Mouse (Mus musculus) retina, postnatal 1 day (tissue): Measurements from ENCODE around the gene Babam2.

ENCODE experiments used
- DNase-seq: peaks from one replicate; pipeline ENCODE4 v3.0.0-alpha.2; 2012

Babam2 gene

DNA sequence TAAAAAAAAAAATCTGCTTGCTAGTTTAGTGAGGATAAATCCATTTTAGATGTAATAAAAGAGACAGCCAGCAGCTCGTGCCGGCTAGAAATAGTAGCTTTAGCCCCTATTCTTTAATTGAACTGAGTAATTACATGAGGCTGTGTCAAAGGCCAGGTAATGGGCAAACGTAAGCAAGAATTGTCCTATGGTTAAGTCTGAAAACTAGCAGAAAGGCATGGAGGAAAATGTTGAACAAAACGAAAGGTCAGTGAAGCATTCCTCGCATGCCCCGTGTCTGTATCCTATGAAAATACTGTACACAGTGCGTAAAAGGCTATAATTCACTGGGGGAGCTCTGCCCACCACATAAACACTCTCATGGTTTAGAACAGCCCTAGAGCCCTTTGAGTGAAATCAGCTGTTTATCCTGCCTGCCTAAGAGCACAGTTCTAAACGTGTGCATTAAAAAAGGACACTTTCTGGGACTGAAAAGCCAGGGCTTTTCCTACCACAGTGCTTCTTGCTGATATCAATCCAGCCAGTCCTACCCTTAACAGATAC lies 361.8 kb downstream of the Babam2 start:
- DNase-seq = no peak

DNA sequence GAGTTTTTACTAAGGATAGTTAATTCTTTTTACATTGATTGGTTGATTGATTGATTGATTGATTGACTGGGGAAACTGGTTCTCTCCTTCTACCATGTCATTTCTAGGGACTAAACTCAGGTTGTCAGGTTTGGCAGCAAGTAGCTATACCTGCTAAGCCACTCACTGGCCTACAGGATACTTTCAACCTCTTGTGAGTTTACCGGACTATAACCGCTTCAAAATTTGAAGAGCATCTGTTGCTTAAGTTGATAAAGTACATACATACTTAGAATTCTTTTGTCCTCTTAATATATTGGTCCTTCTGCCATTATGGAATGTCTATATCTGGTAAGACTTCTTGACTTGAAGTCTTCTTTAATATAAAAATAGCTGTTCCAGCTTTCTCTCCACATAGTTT lies 363.0 kb downstream of the Babam2 start:
- DNase-seq = no peak

DNA sequence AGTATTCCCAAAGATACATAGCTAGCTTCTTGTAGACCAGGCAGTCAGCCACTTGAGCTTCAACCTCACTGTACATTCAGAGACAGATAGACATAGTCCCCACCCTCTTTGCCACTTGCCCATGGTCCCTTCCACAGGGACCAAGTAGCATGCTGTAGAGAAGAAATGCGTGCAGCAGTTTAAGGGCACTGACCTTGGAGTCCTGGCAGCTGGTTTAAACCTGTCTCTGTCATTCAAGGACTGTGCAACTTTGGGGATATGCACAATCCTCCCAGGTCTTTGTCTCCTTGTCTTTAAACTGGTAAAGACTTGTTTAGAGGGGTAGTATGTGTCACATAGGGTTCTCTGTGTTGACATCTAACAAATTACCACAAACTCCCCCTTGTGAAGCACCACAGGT lies 364.4 kb downstream of the Babam2 start:
- no peak for DNase-seq

DNA sequence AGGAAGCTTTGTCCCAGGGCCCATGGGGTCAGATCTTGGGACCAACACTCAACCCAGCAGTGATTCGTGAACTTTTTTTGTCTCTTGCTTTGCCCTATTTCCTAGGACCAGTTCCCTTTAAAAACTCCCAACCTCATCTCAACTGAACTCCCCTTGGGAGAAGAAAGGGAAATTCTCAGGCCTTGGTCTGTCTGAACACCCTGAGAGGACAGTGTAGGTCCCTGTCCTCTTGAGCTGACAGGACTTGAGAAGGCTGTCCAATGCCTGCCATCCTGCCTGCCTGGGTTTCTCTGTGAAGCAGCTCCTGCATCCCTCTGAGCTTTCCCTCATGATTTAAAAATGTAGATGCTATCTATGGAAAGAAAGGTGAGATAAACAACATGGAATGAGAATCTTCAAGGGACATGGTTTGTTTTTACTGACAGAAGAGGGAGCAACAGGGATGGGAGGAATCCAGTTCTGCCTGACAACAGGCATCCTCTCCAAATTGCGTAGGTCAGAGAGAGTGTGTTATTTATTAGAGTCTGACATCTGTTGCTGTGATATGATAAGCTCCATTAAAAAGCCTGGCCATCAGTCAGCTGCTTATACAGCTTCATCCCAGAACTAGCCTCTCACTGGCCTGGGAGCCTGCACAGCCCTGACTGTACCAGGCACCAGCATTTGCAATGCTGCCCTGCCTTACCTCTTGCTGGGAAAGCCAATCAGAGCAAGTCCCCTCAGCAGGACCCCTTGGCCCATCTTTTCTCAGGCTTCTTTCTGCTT lies 367.0 kb downstream of the Babam2 start:
- DNase-seq = no peak

DNA sequence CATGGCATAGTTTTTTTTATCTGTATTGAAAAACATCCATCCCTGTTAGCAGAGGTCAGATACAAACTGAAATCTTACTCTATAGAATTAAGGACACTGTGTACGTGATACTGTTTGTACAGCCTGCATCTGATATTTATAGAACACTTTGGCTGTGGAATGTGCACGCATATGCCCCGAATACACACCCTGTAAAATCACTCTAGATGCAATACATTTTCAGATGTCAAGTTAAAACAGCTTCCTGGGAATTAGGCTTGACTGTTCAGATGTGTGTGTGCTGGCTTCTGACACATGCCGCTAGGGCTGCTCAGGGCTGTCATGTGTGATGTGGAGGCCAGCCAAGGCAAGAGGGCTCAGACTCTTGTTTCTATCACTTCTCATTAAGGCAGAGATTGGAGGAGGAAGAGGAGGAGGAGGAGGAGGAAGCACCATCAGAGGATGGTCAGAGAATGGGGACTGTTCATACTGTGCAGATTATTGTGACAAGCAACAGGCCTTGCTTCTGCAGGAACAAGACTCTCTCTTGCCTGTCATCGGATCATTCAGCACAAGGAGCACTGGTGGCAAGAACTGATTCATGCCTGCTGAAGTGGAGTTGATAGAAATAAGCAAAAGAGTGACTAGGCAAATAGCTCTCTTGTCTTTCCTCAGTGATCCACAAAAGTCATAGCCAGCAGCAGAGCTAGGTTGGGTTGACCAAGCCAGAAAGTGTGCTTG lies 368.7 kb downstream of the Babam2 start:
- peak; percentile 12 for DNase-seq

DNA sequence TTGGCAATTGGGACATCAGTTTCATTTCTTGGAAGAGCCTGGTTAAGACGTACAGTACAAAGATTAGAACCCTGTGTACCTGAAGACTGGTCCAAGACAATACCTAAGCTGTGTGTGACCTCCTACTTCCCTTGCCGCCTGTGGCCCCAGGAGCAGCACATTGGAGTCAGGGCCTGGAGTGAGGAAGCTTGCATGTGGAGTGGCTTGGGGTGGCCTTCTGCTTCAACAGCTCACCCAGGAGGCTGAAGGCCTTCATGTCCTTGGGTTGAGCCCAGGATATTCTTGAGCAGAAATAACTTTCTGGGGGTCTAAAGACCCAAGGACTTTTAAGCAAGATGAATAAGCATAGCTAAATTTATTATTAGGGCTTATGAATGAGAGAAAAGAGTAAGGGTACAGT lies 369.4 kb downstream of the Babam2 start:
- no peak for DNase-seq

DNA sequence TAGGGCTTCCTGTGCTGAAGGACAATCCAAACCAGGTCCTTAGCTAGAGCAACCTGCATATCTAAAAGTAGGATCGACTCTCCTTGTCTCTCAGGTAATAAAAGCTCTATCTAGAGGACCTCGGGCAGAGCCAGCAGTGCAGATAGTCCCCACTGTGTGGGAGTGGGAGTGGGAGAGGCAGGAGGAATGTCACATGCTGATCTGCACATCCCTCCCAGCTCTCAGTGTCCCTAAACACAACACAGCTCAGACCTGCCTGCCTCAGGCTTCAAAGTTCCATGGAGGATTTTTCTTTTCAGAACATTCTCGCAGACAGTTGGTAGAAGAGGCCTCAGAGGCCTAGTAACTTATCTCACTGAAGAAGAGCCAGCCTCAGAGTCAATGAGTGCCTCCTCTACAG lies 371.1 kb downstream of the Babam2 start:
- no peak for DNase-seq

DNA sequence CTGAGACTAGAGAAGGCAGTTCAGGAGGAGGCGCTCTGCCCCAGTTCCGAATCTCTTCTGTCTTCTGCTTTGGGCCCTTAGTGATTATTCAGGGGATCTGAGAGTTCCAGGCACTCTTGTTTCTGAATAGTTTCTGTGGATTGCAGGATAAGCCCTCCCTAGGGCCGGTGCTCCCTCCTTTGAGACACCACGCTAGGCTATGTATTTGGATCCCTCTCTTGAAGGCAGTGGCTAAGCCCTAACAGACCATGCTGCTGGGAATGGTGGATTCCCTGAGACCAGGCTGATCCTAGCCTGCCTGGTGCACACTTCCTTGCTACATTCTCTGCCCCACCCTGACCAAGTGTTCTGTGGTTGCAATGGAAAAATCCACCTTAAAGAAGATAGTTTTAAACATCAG lies 371.6 kb downstream of the Babam2 start:
- no peak for DNase-seq

DNA sequence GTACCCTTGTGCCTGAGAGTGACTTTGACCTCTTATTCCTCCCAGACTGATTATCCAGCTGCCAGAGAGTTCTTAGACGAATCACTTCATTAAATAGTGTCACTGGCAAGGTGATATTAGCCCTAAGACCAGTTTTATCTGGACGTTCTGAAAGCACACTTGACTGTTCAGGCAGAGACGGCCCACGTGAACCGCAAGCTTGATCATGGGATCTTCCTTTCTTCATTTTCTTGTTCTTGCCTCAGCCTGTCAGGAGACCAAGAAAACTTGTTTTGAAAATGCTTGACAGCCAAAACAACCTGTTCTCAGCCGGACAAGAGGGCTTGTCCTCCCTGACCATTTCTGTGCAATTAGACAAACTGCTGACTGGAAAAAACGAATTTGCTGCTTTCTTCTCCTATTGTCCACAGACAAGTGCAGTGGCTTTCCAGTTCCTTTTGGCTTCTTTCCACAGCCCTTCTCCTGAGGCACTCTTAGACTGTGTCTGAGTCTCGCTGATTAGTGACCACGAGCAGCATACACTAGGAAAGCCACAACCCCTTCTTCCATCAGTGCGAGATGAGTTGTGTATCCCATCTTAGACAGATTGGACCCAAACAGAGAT lies 372.2 kb downstream of the Babam2 start:
- no peak for DNase-seq

DNA sequence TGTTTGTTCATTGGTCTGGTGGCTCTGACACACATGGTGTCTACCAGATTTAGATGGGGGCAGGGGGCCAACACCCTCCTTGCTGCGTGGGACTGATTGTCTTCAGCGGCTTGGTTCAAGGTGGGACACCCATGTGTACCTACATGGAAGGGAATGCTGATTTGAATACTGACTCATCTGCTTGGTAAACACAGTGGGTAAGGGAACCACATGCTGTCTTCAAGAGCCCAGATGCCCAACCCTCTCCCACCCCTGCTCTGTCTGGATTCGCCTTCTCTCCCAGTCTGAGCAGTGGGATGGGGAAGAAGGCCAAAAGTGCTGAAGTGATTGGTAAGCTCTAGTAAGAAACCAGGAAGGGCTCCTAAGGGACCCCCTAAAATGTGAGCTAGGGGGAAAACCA lies 373.3 kb downstream of the Babam2 start:
- no peak for DNase-seq

DNA sequence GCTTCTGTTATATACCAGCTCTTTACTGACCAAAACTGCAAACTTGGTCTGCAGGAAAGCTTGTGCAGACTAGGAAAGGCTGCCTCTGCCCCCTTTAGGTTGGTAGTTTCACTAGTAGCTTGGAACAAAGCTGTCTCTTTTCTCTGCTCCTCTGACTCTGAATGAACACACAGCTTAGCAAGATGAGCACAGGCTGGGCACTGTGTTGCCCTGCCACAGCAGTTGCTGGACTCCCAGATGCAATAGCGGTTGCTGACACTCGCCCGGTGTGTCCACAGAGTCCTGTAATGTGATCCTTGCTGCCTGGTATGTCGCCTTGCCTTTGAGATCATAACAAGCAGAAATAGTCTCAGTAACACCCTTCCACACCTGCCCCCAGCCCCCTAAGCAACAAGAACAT lies 373.8 kb downstream of the Babam2 start:
- no peak for DNase-seq

DNA sequence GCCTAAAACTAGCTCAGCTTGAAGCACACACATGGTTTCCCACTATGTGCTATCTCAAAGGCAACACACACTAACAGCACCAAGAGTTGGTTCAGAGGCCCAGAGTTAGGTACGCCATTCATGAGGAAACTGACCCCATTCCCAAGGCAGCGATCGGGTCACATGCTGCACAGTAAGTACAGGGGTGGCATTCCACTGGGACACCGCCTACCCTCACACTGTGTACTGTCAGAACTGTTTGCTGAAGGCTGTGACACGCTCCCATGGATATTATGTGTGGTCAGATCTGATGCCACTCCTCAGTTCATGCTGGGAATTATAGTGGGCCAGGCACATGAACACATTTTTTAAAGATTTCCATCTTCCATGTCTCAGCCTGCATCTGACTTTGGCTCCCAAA lies 374.3 kb downstream of the Babam2 start:
- no peak for DNase-seq

DNA sequence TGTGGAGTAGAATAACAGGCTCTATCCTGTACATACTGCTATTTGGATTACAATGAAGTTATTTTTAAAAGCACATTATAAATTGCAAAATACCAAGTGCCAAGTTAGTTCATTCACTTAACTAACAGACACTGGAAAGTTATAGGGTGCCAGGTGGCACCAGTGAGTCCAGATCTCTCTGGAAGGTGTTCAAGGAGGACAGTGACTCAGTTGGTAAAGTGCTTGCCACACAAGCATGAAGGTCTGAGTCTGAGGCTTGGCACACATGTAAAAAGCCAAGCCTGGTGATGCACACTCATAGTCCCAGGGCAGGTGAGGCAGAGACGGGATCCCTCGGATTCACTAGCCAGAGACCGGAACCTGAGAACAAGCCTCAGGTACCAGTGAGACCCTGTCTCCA lies 375.4 kb downstream of the Babam2 start:
- DNase-seq = no peak

DNA sequence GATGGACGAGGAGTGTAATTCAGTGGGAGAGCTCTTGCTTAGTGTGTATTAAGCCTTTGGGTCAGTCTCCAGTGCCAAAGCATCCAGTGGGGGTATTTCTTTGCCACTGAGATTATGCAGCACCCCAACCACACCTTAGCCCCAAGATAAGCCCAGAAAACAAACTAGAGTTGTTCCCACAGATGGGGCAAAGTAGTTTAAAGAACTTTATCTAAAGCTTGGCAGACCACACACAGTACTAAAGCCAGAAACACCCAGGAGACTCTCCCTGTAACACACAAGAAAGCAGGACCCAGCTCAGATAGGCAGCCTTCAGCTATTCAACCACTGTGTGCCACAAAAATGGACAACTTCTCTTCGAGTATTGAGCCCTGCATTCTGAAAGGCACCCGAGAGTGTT lies 376.6 kb downstream of the Babam2 start:
- no peak for DNase-seq

DNA sequence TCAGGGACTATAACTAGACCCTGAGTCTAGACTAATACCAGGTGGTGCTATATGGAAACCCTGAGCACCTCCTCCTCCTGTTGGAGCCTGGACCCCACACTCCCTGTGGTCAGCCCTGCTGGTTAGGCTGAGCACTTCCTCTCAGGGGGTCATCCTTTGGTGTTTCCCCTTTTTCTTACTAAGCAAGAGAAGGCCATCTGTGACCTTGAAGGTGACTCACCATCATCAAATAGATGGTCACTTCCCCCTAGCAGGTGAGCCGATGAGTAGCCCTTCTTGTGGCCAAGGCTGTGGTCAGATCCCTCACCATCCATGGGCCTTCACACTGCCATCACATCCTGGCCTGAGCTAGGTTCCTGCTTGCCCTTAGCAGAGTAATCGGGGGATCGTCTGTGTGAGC lies 379.7 kb downstream of the Babam2 start:
- no peak for DNase-seq

DNA sequence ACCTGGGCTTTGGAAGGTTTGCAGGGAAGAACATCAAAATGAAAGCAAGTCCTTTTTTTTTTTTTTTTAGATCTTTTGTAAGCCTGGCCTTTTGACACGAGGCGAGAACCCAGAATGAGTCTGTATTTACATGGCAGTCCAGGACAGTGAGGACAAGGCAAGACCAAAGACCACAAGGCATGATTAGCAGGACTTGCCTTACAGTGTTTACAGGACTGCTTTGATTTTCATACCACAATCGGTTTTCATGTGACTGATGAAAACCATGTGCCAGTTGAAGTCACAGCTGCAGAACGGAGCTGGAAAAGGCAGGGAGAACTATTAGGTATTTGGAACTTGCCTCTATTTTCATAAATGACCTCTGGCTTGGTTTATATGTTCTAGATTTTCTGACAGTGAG lies 381.5 kb downstream of the Babam2 start:
- DNase-seq = no peak

DNA sequence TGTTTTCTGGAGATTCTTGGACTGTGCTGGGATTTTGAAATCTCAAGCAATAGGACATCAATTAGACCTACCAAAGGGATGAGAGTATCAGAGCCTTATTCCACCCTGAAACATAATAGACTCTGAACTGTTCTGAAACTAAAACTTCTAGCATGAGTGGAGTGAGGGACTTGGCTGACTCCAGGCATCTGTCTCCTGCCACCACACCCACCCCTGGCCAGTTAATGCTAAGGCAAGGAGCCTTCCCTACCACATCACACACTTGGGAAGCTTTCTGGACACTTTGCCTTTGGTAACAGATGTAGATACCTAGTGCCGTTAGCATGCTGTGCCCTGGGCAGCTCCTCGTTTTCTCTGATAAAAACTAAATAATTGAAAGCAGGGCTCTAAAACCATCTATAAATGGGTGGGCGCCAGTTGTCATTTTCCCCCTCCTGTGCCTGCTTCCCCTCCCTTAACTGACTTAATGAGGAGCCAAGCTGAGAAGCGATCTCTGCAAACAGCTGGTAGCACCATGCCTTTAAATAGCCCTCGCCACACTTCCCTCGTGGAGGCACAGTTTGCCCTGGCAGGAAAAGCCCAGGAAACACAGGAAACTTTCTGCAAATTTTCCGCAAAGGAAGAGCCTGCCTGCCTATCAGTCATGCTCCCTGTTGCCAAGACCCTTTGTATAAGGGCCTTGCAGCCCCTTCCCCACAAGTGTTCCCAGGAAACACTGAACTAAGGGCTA lies 383.2 kb downstream of the Babam2 start:
- no peak for DNase-seq

DNA sequence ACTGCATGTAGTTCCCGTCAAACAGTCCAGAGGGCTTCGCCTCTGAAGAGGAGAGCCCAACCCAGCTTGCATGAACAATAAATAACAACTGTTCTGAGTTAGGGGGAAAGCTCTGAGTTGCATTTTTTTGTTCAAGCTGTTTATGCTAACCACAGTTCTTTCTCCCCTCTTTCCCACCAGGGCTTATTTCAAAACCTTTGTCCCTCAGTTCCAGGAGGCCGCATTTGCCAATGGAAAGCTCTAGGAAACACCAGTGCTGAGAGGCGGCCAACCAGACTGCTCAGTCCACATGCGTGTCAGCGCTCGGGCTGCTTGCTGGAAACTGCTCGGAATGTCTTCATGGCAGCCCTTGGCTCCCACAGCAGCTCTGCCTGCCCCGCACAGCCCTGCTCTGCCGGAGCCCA lies 386.9 kb downstream of the Babam2 start:
- DNase-seq = no peak

DNA sequence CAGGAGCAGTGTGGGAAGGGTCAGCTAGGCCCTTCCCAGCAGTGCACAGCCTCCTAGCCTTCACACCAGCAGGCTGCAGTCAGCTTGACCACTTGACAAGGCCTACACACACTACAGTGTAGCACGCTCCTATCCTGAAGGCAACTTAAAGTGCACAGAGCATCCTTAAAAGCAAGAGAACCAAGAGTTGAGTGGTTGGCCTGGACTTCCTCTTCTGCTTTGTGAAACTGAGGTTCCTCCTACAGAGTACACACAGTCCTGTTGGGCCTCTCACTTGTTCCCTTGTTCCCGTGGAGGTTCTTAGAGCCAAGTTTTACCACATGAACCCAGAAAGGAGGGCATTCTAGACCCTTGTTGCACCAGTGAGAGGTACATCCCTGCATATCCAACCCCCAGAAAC lies 388.1 kb downstream of the Babam2 start:
- DNase-seq = no peak

DNA sequence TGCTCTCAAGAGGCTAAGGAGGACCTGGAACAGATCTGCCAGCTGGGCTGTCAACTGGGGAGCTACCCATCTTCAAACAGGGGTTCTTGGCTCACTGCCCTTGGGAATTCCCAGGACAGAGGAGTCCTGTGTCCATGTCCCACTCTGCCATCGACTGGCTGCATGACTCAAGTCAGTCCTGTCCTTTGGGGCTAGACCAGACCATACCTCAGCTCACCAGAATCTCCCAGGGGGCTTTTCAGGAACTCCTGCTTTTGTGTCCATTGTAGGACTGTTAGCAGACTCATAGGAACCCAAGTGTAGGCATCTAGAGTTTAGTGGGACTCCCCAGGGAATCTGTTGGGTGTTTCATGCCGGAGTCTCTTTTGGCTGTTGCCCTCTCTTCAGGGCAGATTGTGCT lies 388.5 kb downstream of the Babam2 start:
- DNase-seq = no peak

DNA sequence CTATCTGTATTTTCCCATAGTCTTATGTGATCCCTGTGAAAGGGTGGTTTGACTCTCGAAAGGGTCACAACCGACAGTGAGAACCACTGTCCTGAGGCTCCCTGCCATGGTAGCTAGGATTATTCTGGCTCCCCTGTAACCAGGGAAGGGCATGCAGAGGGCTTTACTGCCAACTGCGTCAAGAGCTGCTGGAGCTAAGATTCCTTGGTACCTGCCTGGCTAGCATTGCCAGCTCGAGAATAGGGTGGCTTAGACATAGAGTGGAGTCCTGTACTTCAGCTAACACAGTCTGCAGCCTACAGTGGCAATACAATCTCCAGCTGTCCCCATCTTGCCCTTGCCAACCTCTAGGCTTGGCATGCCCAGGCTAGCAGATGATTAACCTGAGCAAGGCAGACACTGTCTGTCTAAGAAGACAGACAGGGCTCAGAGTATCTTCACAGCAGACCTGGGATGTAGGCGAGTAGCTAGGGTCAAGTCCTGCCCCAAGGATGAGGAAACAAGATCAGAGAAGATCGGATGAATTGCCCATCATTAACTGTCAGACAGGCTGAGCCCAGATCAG lies 389.1 kb downstream of the Babam2 start:
- DNase-seq = no peak

DNA sequence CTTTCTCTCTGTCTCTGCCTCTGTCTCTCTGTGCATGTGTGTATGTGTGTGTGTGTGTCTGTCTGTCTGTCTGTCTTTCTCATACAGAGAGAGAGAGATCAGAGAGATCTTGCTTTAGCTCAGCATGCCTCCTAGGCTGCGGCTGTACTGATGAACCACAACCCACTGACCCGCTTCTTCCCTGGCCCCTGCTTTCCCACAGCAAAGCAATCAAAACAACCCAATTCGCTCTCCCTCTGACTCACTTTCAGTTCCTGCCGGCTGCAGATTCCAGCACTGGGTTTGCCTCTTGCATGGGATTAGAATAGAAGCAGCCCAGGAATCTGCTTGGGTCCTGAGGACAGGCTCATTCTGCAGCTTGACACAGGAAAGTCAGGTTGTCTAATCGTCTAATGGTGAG lies 392.0 kb downstream of the Babam2 start:
- no peak for DNase-seq

DNA sequence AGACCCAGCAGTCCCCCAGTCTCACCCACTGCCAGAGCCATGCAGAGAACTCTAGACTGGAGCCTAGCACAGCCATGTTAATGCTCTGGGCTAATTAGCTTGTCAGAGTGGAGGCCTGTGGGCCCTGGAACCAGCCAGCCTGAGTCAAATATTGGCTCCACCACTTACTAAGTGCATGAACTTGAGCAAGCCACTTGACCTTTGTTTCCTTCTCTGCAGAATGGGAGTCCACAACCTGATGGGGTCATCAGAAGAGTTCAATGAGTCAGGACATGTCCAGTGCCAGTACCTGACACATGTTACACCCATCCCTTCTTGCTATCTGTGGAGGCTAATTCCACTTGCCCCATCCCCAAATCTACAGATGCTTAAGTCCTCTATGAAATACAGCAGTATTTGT lies 394.8 kb downstream of the Babam2 start:
- DNase-seq = no peak
